Mouse (Mus musculus) testis, postnatal 10 days (tissue): ENCODE results near the gene 6030458C11Rik.

Source experiments
- DNase-seq: peaks from one replicate; pipeline ENCODE4 v3.0.0; 2021; ENCODE audit warnings: low spot score

The 6030458C11Rik gene

DNA sequence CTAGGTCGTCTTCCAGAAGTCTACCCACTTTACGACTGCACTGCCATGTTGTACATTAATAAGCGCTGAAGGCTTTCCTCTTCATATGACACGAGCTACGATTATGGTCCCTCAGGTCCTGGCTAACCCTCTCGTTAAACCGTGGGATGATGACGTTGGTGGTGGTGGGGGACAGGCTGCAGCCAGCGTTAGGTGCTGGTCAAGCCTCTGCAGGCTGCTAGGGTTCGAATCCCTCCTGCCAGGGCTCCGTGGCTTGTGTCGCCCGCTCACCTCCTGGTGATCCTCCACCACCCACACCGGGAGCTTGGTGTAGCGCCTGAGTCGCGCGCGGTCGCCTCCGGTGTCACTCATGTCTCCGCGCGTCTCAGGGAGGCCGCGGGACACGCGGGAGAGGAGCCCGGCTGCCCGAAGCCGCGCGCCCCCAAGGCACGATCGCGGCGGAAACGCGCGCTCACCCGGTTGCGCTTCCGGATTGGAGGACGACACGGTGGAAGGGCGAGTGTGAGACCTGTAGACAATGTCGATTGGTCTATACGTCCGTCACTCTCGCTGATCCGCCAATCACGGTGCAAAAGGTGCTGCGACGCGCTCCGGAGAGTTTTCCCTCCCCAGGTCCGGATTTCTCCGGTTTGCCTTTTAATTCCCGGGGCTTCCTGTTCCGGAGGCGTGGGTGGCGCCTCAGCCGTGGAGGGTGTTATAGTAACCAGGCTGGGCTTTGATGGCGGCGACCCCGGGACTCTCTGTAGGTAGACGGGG lies at the start of gene 6030458C11Rik, which contains the start of gene Drosha:
6030458C11Rik (minus strand) TSS at position 453 of the 756 bp plus-strand sequence.
Drosha (plus strand) TSS at position 619 of the 756 bp plus-strand sequence.
- peak; percentile 97 for DNase-seq

- no peak for DNase-seq
These were observed 42.8 kb upstream of the 6030458C11Rik start for GRCm38 (mm10) chr15:12867269-12867668.

DNA sequence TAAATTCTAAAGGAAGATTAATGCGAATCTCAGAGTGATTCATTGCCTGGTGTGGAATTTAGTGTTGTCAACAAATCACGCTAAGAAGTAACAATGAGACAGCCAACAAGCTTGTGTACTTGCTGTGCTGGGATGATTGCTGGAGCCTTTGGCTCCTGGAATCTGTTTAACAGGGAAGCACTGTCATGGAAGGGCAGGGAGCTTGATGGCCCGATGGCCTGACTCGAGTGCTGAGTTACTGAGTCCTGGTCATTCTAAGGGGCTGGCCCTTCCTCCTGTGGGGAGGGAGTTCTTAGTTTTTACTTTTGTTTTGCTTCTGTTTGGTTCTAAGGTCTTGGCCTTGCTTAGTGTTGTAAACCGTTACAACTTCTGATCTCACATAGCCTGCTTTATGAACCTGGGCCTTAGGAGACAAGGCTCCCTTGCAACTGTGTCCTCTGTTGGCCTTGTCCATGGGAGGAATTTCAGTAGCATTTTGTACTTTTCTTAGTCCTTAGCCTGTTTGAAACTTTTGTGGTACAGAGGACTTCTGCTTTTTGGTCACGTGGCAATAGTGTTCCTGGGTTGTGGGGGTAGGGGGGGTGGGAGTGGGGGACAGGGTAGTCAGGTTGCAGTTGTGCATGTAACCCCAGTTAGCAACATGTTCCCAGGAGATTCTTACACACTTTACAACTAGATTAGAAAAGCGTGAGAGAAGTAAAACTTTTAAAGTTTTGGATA lies 41.3 kb upstream of the 6030458C11Rik start:
- DNase-seq = no peak

DNA sequence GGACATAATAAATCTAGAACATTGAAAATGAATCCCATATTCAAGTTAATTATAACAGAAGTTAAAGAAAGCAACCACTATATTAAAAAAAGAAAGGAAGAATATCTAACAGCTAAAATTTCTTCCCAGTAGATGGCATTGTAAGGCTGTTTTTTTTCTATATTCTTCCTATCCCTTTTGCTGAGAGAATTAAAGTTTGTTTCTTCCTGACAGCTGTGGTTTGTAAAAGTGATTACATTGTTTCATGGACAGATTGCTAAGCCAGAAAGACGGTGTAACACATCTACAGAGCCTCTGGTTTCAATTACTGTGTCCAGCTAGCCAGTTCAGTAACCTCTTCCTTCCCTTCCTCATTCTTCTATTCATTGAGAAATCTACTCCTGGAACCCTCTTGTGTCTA lies 39.2 kb upstream of the 6030458C11Rik start:
- no peak for DNase-seq

GRCm38 (mm10) chr15:12862061-12862460 lies 37.6 kb upstream of the 6030458C11Rik start:
- no peak for DNase-seq

DNA sequence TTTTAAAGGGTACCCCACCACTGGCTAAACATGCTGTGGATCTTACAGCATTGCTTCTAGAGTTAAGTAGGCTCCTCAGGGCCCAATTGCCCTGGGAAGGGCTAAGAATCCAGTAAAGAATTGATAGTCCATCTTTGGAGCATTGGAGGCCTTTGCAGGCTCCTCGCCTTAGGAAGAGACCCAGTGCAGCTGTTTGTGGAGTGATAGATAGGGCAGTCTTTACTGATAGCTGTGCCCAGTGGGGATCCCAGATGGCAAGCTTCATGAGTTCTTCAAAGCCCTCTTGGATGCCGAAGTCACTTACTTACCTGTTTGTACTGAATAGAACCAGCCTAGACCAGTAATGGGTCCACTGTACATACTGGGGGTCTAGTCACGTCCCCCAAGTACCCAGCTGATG lies 34.2 kb upstream of the 6030458C11Rik start:
- DNase-seq = no peak

- no peak for DNase-seq
These were observed 33.5 kb upstream of the 6030458C11Rik start for GRCm38 (mm10) chr15:12857840-12858516.

DNA sequence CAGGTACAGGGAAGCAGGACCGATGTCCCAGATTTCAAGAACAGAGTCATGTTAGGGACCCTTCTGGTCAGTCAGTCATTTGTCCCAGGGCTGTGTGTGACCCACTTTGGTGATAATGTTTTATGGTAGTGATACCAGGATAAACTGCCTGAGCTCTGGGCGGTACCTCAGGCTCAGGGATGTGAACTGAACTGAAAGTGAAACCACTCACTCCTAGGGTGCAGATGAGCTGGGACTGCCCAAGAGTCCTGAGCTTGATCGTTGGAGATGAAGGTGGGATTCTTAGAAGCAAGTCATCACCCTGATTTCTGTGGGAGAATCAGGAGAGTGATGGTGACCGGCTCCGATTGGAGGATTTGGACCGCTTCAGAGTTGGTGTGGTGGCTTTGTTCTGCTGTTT lies 32.3 kb upstream of the 6030458C11Rik start:
- no peak for DNase-seq

DNA sequence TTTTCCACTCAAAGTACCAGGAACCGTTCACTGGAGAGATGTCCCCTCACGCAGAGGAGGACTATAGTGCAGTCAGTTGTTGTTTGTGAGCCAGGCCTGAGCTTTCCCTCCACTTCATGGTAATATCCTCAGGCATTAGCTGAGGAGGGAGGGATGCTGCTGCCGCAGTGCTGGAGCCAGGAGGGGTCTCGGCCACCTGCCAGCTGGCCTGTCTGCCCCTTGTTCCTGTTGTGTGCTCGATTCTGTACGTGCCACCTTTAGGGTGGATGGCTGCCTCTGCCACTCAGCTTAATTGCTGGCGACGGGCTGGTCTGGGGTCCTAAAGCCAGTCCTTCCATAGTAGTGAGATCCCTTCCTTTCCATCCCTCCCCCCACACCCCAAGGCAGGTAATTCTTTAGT lies 29.0 kb upstream of the 6030458C11Rik start:
- DNase-seq = no peak

GRCm38 (mm10) chr15:12849373-12849772 lies 24.9 kb upstream of the 6030458C11Rik start:
- DNase-seq = no peak

DNA sequence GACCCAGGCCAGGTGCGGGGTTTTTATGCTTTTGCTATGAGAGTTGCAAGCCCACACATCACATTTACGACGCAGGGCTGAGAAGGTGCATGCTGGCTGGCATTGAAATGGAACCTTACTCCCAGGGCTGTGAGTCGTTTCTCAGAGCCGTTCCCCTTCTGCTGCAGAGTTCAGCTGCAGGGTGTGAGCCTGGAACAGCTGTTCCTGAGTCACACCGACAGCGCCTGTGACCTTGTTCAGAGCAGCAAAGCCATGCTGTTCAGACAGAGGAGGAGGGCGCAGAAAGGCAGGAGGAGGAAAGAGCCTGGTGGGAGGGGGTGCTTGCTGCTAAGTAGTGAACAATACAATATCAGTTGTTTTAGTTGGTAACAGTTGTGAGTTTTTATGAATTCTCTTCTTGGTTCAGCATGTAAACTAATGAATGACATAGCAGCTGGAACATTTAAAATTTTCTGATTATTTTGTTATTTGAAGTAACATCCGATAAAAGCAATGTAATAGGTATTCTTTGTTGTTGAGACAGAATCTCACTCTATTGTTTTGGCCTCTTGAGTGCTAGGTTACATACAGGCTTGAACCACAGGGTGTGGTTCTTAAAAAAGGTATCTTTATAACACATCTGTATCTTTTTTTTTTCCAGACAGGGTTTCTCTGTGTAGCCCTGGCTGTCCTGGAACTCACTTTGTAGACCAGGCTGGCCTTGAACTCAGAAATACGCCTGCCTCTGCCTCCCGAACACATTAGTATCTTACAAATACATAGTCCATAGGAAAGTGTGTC lies 23.9 kb upstream of the 6030458C11Rik start:
- DNase-seq = no peak

DNA sequence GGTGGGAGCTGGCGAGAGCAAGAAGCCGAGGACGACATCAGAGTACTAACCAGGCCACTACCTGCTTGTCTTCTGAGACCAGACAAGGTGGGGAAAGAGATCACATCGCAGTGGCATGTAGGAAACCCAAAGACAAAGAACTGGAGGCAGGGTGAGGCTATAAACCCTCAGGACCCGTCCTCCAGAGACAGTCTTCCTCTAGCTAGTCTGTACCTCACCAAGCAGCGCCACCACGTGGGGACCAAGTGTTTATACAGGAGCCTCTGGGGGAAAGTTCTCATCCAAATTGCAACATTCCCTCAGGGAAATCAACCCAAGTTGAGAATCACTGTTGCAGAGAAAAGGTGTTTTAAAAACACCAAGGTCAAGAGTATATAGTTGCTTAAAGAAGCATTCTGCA lies 18.4 kb upstream of the 6030458C11Rik start:
- no peak for DNase-seq

DNA sequence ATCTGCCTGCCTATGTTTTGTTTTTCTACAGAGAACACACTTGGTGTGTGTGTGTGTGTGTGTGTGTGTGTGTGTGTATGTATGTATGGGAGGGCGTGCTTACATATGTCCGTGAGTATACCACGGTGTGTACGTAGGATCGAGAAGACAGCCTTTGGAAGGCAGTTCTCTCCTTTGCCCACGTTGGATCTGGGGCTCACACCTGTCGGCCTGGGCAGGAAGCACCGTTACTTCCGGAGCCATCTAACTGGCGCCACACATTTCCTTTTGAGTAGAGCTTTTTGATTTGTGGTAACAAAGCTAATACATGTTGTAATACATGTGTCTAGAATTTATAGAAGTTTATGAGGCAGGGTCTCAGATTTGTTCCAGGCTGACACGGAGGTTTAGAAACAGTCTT lies 16.3 kb upstream of the 6030458C11Rik start:
- DNase-seq = no peak

- DNase-seq = no peak
These were observed 9.8 kb upstream of the 6030458C11Rik start for GRCm38 (mm10) chr15:12834231-12834630.

- no peak for DNase-seq
These were observed 8.9 kb upstream of the 6030458C11Rik start for GRCm38 (mm10) chr15:12833385-12833784.

DNA sequence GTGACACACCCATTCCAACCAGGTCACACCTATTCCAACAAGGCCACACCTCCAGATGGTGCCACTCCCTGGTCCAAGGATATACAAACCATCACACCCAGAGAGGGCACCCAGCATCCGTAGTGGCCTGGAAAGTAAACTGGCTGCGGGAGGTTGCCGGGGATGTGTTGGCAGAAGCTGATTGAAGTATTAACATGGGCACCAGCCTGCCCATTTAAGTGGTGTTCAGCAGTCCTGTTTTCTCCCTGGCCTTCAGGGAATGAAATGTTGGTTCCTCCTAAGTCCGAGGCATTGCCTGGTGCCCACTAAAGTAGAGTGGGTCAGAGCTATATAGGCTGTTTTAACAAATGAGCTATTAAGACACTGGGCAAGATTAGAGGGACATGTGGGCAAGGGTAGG lies 8.2 kb upstream of the 6030458C11Rik start:
- DNase-seq = no peak

DNA sequence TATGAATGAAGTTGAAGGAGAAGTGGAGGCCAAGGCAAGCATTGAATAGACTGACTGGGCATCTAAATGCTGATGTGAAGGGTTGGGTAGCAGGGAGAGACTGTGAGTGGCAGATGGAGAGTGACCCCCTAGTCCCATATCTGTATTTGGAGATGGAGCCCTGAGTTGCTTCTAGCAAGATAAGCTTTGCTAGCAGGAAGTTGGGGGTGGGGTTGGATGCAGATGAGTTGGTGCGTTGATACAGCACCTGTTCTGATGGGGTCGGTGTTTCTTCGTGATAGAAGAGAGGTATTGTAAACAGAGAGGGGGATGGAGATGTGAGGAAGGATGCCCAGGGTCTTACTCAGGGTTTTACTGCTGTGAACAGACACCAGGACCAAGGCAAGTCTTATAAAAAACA lies 5.4 kb upstream of the 6030458C11Rik start:
- no peak for DNase-seq

DNA sequence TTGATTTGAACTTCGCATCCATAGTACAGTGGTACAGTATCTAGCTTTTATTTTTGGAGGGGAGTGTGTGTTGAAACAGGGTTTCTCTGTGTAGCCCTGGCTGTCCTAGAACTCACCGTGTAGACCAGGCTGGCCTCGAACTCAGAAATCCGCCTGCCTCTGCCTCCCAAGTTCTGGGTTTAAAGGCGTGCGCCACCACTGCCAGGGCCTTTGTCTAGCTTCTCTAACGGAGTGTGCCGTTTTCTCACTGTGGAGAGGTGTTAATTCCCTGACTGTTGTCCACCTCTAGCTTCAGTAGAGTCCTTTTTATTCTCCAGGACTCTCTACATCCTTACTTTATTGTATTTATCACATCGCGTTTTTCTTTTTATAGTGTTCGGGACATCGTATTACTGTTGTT lies 959 bp upstream of the 6030458C11Rik start:
- DNase-seq = no peak

- peak; percentile 69 for DNase-seq
These were observed 516 bp upstream of the 6030458C11Rik start for GRCm38 (mm10) chr15:12824965-12825364.

- DNase-seq = no peak
These were observed 862 bp downstream of the 6030458C11Rik start for GRCm38 (mm10) chr15:12823455-12824119.
